10 mouse cellular contexts compared by ENCODE assay signal in the genomic region with DNA sequence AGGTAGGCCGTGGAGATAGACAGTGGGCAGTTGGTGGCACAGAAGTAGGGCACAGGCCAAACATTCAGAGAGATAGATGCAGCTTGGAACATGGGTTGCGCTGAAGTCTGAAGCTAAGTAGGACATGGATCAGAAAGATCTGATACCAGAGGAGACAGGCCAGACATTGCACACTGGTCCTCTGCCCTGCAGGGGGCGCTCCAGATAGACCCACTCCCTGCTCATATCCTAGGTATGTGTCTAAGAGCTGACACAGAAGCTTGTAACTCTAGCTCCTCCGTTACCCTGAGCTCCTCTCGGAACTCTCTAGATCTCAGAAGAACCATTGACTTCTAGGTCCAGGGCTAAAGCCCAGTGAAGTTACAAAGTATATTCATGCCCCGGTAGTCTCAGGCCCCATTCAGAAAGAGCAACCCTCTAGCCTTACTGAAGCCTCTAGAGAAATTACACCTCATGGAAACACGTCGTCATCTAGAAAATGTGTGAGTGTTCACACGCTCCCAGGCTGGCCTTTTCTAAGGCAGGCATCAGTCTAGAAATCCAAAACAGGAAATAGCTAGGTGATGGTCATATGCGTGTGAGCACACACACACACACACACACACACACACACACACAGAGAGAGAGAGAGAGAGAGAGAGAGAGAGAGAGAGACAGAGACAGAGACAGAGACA.
A peak's percentile ranks its signal among the peaks of the same experiment; 100 is the strongest.
DNase-seq lines count a peak whose midpoint lies in the region; ATAC-seq and TF ChIP-seq lines count a peak whose summit lies in the region.
"Had no signal": no experiment of that assay in that cellular context is flagged by ENCODE, and none has a peak within 500 bp of the region (broad histone marks: within the 10 kb centered on the region; RNA-seq: fewer than 3 reads in every experiment).

No protein-coding gene starts in this region.

- TF ChIP-seq CTCF in layer of hippocampus, adult 2 months (conservative IDR thresholded peaks at IDR 0.05), result peak; percentile 57

- no peak overlapping the region for H3K27ac ChIP-seq in layer of hippocampus, adult 2 months
- H3K27ac ChIP-seq: embryonic facial prominence, embryonic 13.5 days had no signal

- ATAC-seq in CD4-positive, CD25-positive, alpha-beta regulatory T cell, adult 4 months, result peak; percentile 53
- 0 out of 2 replicates have a peak, but pooled peaks have one; percentile 11 for ATAC-seq in megakaryocyte, adult 5-6 weeks (ENCODE audit: poor library complexity, severe bottlenecking)

- H3K4me3 ChIP-seq in layer of hippocampus, adult 2 months, result no peak overlapping the region
- H3K4me3 ChIP-seq: embryonic facial prominence, embryonic 13.5 days had no signal

- no peak for DNase-seq in layer of hippocampus, adult 2 months (ENCODE audit: low spot score in 2 of 2)
- DNase-seq in layer of hippocampus, adult 9-10 months (ENCODE audit: low spot score), result no peak
- DNase-seq in WW6 (ENCODE audit: low read depth, low spot score), result peak; percentile 13
- DNase-seq in ovary, postnatal 14 days (ENCODE audit: low spot score), result no peak
- no peak for DNase-seq in lung, postnatal 25 days (ENCODE audit: low spot score)
- DNase-seq: gastrocnemius, postnatal 36 days; right cerebral cortex, postnatal 4 days had no signal
